Mouse (Mus musculus): ENCODE measurements at regions not wholly inside any gene's neighbourhood (a gene's known extent, or its start where the extent isn't known, plus 50 kb on each side); places are given as distances from the start of the nearest gene placed in this dataset.

DNA sequence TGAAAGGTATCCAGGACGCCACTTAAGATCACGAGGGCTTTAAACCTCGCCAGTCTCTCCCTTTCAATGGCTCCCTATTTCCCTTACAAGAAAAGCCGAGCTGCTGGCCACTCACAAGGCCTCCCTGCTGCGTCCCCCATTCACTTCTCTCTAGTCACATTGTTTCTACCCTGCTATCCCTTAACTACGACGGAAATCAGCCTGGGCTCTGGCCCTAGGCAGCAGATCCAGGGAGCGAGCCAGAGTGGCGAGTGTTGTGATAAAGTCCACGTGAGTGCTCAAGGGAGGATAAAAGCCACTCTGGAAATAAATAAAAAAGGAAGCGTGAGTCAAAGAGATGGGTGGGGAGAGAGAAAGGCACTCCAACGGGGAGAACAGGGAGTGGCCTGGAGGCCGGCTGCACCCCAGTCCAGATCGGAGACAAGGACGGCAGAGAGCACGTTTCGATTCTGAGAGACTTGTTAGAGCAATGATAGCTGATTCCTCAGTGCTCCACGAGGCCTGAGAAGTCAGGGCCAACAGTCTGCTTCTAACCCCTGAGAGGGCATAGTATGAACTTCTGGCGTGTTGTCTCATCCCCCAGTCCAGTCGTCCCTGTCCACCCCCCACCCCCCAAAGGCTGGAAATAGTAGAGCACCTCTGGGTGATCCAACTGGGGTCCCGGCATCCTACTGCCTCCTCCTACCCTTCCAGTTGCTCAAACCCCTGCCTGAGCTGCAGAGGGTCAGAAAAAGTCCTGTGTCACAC is 84.8 kb upstream of the Calm2 start:
- DNase-seq, result peak; percentile 26

DNA sequence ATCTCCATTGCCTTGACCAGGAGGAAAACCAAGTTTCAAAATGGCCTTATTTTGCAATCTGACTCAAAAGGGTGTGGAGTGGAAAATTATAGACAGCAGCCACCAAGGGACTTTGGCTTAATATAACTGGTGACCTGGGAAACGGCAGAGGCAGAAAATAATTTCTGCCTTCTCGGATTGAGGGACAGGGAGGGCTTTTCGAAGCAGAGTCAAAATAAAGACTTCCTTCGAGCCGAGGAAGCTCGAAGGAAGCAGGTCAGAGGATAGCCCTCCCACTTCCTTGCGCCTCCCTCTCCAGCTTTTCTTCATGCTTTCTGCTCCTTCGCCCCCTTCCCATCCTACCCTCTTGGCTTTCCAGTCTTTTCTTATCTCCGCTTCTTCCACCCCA is 85.4 kb upstream of the Calm2 start:
- DNase-seq, result no peak

DNA sequence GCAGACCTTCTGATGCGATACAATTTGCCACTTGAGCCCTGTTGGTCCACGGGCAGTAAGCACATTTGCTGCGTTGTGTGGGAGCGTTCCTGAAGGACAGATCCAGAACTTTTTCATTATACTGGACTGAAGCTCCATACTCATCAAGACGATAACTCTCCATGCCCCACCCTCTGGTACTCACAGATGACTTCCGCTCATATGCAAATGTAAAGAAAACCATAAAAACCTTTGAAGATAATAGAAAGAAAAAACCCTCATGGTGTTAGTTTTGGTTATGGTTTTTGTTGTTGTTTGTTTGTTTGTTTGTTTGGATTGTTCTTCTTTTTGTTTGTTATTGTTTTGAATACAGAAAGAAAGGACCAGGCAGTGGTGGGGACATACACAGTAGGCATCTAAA is 86.0 kb upstream of the Calm2 start:
- no peak for DNase-seq

- DNase-seq, result no peak
Measured at GRCm38 (mm10) chr17:87549568-87549967, 86.2 kb upstream of the Epcam start.

- DNase-seq, result no peak
Measured at GRCm38 (mm10) chr17:87550518-87551164, 85.1 kb upstream of the Epcam start.

- no peak for DNase-seq
Measured at GRCm38 (mm10) chr17:87554561-87554960, 81.2 kb upstream of the Epcam start.

DNA sequence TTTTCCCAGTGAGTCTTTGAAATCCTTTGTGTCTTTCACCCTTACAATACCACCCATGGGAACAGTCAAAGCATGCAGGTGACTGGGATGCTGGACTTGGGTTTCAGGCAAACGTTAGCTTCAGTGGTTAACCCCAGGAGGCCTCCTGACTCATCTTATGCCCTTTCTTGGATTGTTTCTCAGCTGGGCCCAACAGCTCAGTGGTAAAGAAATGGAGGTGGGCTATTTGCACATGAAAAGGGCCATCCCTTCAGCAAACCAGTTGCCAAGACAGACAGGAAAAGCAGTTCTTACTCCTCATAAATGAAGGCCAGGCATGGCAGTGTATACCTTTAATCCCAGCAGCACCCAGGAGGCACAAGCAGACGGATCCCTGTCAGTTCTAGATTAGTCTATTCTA is 77.4 kb upstream of the Epcam start:
- DNase-seq, result no peak

GRCm38 (mm10) chr17:87559641-87560040 is 76.1 kb upstream of the Epcam start:
- DNase-seq, result no peak

- DNase-seq, result no peak
Measured at GRCm38 (mm10) chr17:87560923-87561322, 74.9 kb upstream of the Epcam start.

- no peak for DNase-seq
Measured at GRCm38 (mm10) chr17:87563375-87563774, 72.4 kb upstream of the Epcam start.

GRCm38 (mm10) chr17:87565631-87566030 is 70.1 kb upstream of the Epcam start:
- no peak for DNase-seq

- DNase-seq, result no peak
Measured at GRCm38 (mm10) chr17:87566296-87566695, 69.5 kb upstream of the Epcam start.

GRCm38 (mm10) chr17:87566996-87567395 is 68.8 kb upstream of the Epcam start:
- DNase-seq, result peak; percentile 71

- no peak for DNase-seq
Measured at GRCm38 (mm10) chr17:87567475-87567874, 68.3 kb upstream of the Epcam start.

GRCm38 (mm10) chr17:87569981-87570380 is 65.8 kb upstream of the Epcam start:
- DNase-seq, result no peak

DNA sequence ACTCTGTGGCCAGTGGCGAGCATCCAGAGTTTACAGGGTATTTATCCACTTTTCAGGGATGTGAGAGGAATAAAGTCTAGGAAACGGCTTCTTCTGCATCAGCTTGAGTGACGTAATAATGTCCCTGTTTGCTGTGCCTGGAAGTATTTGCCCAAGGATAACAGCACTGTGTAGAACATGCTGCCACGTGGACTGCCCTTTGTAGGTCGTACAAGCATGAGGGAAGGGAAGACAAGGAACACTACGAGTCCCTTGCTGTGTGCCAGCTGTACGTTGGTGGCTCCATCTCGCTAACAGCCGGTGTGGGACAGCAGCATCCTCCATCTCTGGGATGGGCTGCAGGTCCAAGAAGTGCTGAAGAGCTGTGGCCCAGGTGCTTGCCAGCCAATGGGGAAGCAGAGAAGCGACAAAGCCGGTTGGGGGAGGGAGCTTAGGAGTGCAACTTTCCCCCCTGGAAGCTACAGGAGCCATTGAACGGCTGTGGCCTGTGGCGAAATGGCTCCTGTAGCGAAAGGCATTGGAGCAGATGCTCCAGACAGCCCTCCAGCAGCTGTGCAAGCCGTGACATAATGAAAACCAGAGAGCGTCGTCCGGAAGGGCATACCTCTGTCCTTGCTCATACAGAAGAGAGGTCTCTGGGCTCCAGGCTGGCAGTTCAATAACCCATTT is 65.0 kb upstream of the Epcam start:
- no peak for DNase-seq

GRCm38 (mm10) chr17:87571345-87571932 is 64.3 kb upstream of the Epcam start:
- peak; percentile 82 for DNase-seq

DNA sequence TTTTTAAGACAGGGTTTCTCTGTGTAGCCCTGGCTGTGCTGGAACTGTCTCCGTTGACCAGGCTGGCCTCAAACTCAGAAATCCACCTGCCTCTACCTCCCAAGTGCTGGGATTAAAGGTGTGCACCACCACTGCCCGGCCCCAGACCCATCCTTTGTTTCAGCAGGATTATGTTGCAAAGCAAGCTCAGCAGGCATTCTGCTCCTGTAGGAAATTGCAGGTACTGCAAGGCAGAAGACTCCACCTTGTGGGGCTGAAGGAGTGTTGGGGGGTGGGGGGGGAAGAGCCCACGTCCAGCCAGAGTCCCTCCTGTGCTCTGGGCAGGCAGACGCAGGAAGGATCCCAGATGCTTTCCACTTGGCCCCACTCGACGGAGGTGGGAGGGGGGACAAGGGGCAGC is 52.2 kb upstream of the Epcam start:
- DNase-seq, result no peak

- DNase-seq, result no peak
Measured at GRCm38 (mm10) chr17:87585355-87585754, 50.4 kb upstream of the Epcam start.
